Mouse (Mus musculus) stomach, postnatal 0 days (tissue): Measurements from ENCODE around the gene P3h3.

ENCODE experiments used
- CTCF ChIP-seq: IDR thresholded peaks from 2 replicates; pipeline ENCODE4 v1.5.1; 2016; ENCODE audit warnings: antibody characterized with exemption, low read depth, mild to moderate bottlenecking, moderate library complexity
- EP300 ChIP-seq: optimal IDR thresholded peaks from 2 replicates; pipeline ENCODE3; 2016; ENCODE audit warnings: antibody characterized with exemption

- TF ChIP-seq CTCF (no peak), EP300 (no peak)
Observed at GRCm38 (mm10) chr6:124860511-124860910, 3.0 kb upstream of the P3h3 start.
